Mouse (Mus musculus) hindbrain, embryonic 16.5 days (tissue): ENCODE results near the gene Atp6v0a4. TPM values are rescaled to one million over a fixed set of nuclear protein-coding genes. Genes with fewer than 3 reads are reported as not detected.

ENCODE experiments used
- ATAC-seq: fragments of 200-750 bp; cut with Nextera tagmentation; 2 replicates; pipeline ENCODE4 v1.8.0; 2017; ENCODE audit warnings: moderate TSS enrichment, moderate library complexity
- H3K27ac ChIP-seq: fragments of 300-500 bp; sonication (generic); 2 replicates; pipeline ENCODE4 v1.5.1; 2014; ENCODE audit warnings: low read depth, mild to moderate bottlenecking, control low read depth, low read length, moderate library complexity
- H3K27me3 ChIP-seq: fragments of 300-500 bp; sonication (generic); replicated peaks from 2 replicates; pipeline ENCODE4 v1.6.1; 2014; ENCODE audit warnings: low read length; ENCODE audit not compliant: control insufficient read depth, insufficient read depth
- H3K36me3 ChIP-seq: fragments of 300-500 bp; sonication (generic); 2 replicates; pipeline ENCODE4 v1.6.1; 2014; ENCODE audit warnings: mild to moderate bottlenecking, low read length, moderate library complexity, mixed read lengths; ENCODE audit not compliant: control insufficient read depth, insufficient read depth
- H3K4me1 ChIP-seq: fragments of 300-500 bp; sonication (generic); 2 replicates; pipeline ENCODE4 v1.6.1; 2014; ENCODE audit warnings: low read depth, low read length; ENCODE audit not compliant: control insufficient read depth, insufficient read depth
- H3K4me2 ChIP-seq: fragments of 300-500 bp; sonication (generic); 2 replicates; pipeline ENCODE4 v1.6.1; 2014; ENCODE audit warnings: mild to moderate bottlenecking, low read length, control low read depth, moderate library complexity
- H3K4me3 ChIP-seq: fragments of 300-500 bp; sonication (generic); 2 replicates; pipeline ENCODE4 v1.5.1; 2014; ENCODE audit warnings: mild to moderate bottlenecking, low read length, control low read depth, moderate library complexity
- H3K9ac ChIP-seq: fragments of 300-500 bp; sonication (generic); 2 replicates; pipeline ENCODE4 v1.6.1; 2014; ENCODE audit warnings: low read depth, mild to moderate bottlenecking, control low read depth, low read length, moderate library complexity
- H3K9me3 ChIP-seq: fragments of 300-500 bp; sonication (generic); 2 replicates; pipeline ENCODE4 v1.6.1; 2014; ENCODE audit warnings: mild to moderate bottlenecking, low read length, moderate library complexity; ENCODE audit not compliant: control insufficient read depth
- whole genome bisulfite sequencing: fragments of 180-500 bp; shearing (Covaris S2); extraction: QIAGEN DNeasy Blood & Tissue Kit; methylation state at CpG from one replicate; pipeline ENCODE4 v1.1.7; 2014; 5-methylcytosine and 5-hydroxymethylcytosine counted together
- polyA plus RNA-seq: library from polyadenylated mRNA; unstranded; fragments of >200 nt; fragmentation: Nextera tagmentation; extraction: Ambion mirVana; gene quantifications from 2 replicates; pipeline ENCODE4 v1.2.1, GENCODE M21; 2015

The Atp6v0a4 gene
- polyA plus RNA-seq, result 0.35 and 0.38 TPM in 2 replicates

DNA sequence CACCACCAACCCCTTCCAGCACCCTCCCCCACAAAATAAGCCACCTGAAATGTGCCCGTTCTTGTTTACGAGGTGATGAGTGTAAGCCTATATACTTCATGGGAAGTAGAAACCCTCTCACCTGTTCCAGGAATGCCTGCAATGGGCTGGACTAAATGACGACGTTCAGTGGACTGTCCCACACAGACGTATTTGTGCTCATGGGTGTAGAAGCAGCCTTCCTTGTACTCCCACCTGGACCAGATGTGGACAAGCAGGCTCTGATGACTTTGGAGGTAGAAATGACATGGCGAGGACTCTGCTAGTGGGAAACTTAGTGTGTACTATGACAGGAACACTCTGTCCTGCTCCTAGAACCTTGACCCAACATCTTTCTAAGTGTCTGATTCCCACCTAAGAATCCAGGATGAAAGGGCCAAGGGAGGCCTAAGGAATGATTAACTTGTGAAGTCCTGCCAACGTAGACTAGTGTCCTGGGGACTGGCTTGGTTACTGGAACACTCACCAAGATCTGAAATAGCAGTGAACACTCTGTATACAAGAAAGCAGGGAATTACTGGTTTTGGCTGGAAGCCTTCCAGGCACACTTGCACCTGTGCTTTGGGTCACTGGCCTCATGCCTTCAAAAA lies at the start of gene Atp6v0a4:
Gene Atp6v0a4, minus strand, starts transcription at position 380 of the 629 bp plus-strand sequence.
- 86% methylated on average over 7 of the region's 7 CpGs for WGBS
- H3K9me3 ChIP-seq, result no peaks in the 10 kb centered on the region

DNA sequence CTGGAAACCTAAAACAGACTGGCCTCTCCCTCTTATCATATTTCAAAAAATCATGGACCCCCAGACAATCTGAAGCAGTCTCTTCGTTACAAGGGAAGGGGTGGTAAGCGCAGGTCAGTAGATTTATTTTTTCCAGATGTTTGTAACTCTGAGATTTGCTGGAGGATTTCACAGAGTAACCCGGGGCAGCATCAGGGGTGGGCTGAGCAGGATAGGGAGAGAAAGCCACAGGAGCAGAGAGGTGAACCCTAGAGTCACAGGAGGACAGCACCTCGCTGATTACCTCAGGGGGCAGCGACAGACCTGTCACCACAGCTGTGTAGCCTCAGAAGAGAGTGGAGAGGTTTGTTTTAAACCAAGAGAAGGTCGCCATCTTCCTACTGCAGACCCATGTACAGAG lies 41.0 kb upstream of the Atp6v0a4 start:
- H3K27ac ChIP-seq, result no peak overlapping the region
- H3K4me2 ChIP-seq, result no peak overlapping the region
- no peak overlapping the region for H3K9ac ChIP-seq
- H3K9me3 ChIP-seq, result no peaks in the 10 kb centered on the region
- no peaks in the 10 kb centered on the region for H3K27me3 ChIP-seq
- ATAC-seq, result no peak
- WGBS, result 76% methylated on average over 6 of the region's 6 CpGs
- no peak overlapping the region for H3K4me3 ChIP-seq
- peaks cover 14% of the 10 kb centered on the region for H3K36me3 ChIP-seq
- H3K4me1 ChIP-seq, result peaks cover 4% of the 10 kb centered on the region

More for the DNA sequence above, at the start of gene Atp6v0a4:
- no peak for ATAC-seq
- H3K36me3 ChIP-seq, result peaks cover 19% of the 10 kb centered on the region
- H3K4me3 ChIP-seq, result no peak within 1 kb of the TSS
- no peak within 1 kb of the TSS for H3K9ac ChIP-seq
- no peaks in the 10 kb centered on the region for H3K27me3 ChIP-seq
- no peaks in the 10 kb centered on the region for H3K4me1 ChIP-seq
- H3K4me2 ChIP-seq, result no peak within 1 kb of the TSS
- H3K27ac ChIP-seq, result no peak within 1 kb of the TSS

DNA sequence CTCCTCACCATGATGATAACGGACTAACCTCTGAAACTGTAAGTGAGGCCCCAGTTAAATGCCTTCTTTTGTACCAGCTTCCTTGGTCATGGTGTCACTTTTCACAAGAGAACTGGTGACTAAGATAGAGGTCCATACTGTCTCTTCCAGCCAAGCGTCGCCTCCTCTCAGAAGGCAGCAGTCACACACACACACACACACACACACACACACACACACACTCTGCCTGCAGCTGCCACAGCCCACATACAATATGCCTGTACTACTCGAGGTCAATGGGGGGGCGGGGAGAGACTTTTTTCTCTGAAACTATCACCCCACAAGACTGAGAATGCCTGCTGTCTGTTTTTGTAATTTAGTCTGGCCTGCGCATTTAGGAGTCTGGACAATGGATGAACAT lies 40.3 kb upstream of the Atp6v0a4 start:
- WGBS, result 86% methylated on average over 6 of the region's 6 CpGs
- ATAC-seq, result no peak
- Histone ChIP-seq H3K9me3 (no peaks in the 10 kb centered on the region), H3K27me3 (no peaks in the 10 kb centered on the region), H3K4me2 (no peak overlapping the region), H3K4me3 (no peak overlapping the region), H3K27ac (no peak overlapping the region), H3K36me3 (peaks cover 9% of the 10 kb centered on the region; the same call in 1 of the 2 replicates), H3K4me1 (peaks cover 6% of the 10 kb centered on the region), H3K9ac (no peak overlapping the region)

DNA sequence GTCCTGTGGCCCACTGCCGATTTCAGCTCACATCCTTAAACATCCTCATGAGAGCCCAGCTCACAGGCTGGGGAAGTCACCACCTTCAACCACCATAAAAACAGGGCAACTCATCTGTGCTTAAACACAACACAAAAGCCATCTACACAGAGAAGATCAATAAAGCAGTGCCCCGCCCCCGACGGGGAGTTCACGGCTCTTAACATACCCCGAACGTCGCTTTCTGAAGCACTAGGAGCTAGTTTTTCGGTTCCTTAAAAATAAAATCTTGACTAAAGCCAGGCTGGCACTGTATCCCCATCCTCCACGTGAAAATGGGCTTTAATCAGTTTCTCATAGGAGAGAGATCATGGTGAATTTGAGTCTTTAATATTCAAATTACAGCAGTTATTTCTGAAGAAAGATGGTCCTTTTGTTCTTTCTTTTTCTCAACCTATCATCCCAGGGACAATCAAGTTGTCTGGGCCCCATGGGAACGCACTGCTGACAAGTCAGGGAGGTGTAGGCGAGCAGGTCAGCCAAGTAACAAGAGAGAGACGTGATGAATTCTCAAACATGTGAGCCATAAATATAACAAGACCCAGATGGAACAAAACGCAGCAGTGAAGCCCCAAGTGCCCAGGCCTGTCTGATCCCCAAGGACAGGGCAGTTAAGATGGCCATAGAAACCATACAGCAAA lies 38.6 kb upstream of the Atp6v0a4 start:
- no peak for ATAC-seq
- Histone ChIP-seq H3K4me1 (peaks cover 6% of the 10 kb centered on the region), H3K4me2 (no peak overlapping the region), H3K4me3 (no peak overlapping the region), H3K9me3 (no peaks in the 10 kb centered on the region), H3K36me3 (peaks cover 10% of the 10 kb centered on the region; the same call in 1 of the 2 replicates), H3K27me3 (no peaks in the 10 kb centered on the region), H3K9ac (no peak overlapping the region), H3K27ac (no peak overlapping the region)
- 36% methylated on average over 14 of the region's 14 CpGs for WGBS

DNA sequence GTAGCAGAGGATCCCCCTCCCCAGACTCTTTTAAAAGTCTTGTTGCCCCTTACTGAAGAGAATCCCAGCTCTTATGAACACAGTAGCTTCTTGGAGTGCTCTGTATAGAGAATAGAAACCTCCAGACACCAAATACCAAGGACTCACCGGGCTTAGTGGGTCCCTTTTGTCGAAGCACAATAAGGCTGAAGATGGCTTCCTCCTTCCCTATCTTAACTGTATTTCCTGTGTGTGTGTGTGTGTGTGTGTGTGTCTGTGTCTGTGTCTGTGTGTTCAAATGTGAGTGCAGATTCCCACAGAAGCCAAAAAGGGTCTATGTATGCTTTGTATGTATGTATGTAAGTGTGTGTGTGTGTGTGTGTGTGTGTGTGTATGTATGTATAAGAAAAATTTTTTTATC lies 36.2 kb upstream of the Atp6v0a4 start:
- no peaks in the 10 kb centered on the region for H3K27me3 ChIP-seq
- peaks cover 14% of the 10 kb centered on the region; the same call in 1 of the 2 replicates for H3K36me3 ChIP-seq
- no peak overlapping the region for H3K9ac ChIP-seq
- 0 out of 2 replicates have a peak, but pooled peaks have one; percentile 12 for ATAC-seq
- WGBS, result 64% methylated on average over 2 of the region's 2 CpGs
- H3K4me3 ChIP-seq, result no peak overlapping the region
- no peak overlapping the region for H3K4me2 ChIP-seq
- H3K4me1 ChIP-seq, result peaks cover 6% of the 10 kb centered on the region
- no peaks in the 10 kb centered on the region for H3K9me3 ChIP-seq
- peak overlapping the region; percentile 70 for H3K27ac ChIP-seq

DNA sequence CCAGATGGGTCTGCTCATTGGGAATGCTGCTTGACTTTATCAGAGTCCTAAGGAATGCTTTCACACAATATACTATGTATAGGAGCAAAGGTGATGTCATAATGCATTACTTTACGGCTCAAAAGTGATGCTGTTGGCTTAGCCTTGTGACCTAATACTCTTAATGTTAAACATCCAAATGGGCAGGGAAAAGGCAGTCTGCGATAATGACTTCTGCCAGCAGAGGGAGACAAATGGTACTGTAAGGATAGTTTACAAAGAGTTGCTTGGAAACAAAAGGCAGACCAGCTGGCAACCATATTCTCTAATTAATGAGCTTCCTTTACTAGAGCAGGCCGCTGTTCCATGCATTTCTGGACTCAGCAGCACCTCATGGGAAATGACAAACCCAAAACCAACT lies 35.7 kb upstream of the Atp6v0a4 start:
- H3K9me3 ChIP-seq, result no peaks in the 10 kb centered on the region
- WGBS, result 16% methylated on average over 3 of the region's 3 CpGs
- peaks cover 14% of the 10 kb centered on the region; the same call in 1 of the 2 replicates for H3K36me3 ChIP-seq
- no peak overlapping the region for H3K4me3 ChIP-seq
- no peak overlapping the region for H3K4me2 ChIP-seq
- H3K4me1 ChIP-seq, result peaks cover 6% of the 10 kb centered on the region
- H3K9ac ChIP-seq, result no peak overlapping the region
- peak overlapping the region; percentile 70 for H3K27ac ChIP-seq
- H3K27me3 ChIP-seq, result no peaks in the 10 kb centered on the region
- ATAC-seq, result peak; percentile 66

DNA sequence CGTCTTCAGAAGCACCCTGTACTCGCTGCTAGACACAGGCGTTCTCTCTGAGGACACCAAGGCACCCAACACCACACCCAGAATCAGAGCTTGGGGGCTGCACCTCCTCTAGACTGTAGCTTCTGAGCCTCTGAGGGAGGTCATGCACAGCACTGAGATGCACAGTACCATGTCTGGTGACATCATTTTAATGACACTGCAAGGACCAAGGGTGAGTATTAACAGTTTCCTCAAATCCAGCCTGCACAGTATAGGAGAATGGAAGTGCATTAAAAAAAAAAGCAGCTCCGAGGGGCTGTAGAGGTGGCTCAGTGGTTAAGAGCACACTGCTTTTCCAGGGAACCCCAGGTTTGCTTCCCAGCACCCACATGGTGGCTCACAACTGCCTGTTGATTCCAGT lies 35.2 kb upstream of the Atp6v0a4 start:
- Histone ChIP-seq H3K27ac (no peak overlapping the region), H3K4me2 (no peak overlapping the region), H3K9ac (no peak overlapping the region), H3K36me3 (peaks cover 10% of the 10 kb centered on the region; the same call in 1 of the 2 replicates), H3K4me1 (peaks cover 6% of the 10 kb centered on the region), H3K9me3 (no peaks in the 10 kb centered on the region), H3K4me3 (no peak overlapping the region), H3K27me3 (no peaks in the 10 kb centered on the region)
- ATAC-seq, result no peak
- WGBS, result 69% methylated on average over 4 of the region's 4 CpGs

DNA sequence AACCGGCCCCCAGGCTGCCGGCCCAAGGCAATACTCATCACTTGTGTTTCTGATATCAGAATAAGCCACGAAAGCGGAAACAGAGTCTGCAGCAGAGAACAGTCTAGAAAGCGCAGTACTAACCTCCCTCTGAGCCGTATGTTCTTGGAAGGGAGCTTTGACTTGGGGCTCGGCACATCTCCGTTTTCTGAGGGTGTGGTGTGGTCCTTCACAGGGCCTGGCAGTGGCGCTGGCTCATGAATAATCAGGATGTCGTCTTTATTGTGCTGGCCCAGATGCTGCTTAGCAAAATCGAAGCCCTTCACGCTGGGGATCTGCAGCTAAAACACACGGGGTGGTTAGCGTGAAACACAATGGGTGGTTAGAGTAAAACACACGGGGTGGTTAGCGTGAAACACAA lies 33.5 kb upstream of the Atp6v0a4 start:
- Histone ChIP-seq H3K9ac (no peak overlapping the region), H3K4me1 (peaks cover 6% of the 10 kb centered on the region), H3K36me3 (peaks cover 8% of the 10 kb centered on the region; the same call in 1 of the 2 replicates), H3K9me3 (no peaks in the 10 kb centered on the region), H3K27me3 (no peaks in the 10 kb centered on the region), H3K27ac (no peak overlapping the region), H3K4me2 (no peak overlapping the region), H3K4me3 (no peak overlapping the region)
- 42% methylated on average over 16 of the region's 16 CpGs for WGBS
- ATAC-seq, result no peak

DNA sequence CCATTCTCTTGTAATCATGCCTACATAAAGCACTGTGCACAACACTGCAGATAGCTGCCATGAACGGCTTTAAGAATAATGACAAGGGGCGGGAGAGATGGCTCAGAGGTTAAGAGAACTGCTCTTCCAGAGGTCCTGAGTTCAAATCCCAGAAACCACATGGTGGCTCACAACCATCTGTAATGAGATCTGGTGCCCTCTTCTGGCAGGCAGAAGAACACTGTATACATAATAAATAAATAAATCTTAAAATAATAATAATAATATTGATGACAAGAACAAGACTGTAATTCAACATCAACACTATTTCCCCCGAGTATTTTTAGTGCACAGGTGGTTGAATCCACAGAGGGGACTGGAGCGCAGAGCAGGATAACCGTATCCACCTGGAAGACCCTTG lies 31.8 kb upstream of the Atp6v0a4 start:
- no peak for ATAC-seq
- WGBS, result 91% methylated on average over 5 of the region's 5 CpGs
- Histone ChIP-seq H3K27ac (no peak overlapping the region), H3K9me3 (no peaks in the 10 kb centered on the region), H3K4me1 (peaks cover 4% of the 10 kb centered on the region), H3K36me3 (peaks cover 8% of the 10 kb centered on the region; the same call in 1 of the 2 replicates), H3K4me2 (no peak overlapping the region), H3K4me3 (no peak overlapping the region), H3K27me3 (no peaks in the 10 kb centered on the region), H3K9ac (no peak overlapping the region)
